Mouse (Mus musculus) mesoderm, embryonic 11.5 days (tissue): ENCODE data around the gene Aspg.

Source experiments
- DNase-seq: peaks from one replicate; pipeline ENCODE4 v3.0.0-alpha.2; 2012; ENCODE audit warnings: low read depth, low spot score

Aspg gene

DNA sequence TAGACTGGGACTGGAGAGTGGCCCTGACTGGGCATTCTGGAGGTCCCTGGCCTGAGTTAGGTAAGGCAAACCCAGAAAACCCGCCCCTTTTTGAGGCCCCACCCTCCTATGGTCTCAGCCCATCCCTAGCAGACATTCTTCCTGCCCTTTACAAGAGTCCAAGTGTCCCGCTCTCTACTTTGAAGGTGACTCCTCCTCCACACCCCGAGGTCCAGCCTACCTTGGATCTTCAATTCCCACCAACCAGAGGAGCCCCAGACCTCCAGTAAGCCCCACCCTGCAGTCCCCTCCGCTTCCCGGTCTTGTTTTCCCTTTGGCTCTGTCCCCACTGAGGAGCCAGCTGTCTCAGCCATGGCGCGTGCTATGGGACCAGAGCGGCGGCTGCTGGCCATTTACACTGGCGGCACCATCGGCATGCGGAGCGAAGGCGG, at the start of gene Aspg:
Aspg (plus strand) TSS at position 139 of the 431 bp plus-strand sequence.
- peak; percentile 61 for DNase-seq

DNA sequence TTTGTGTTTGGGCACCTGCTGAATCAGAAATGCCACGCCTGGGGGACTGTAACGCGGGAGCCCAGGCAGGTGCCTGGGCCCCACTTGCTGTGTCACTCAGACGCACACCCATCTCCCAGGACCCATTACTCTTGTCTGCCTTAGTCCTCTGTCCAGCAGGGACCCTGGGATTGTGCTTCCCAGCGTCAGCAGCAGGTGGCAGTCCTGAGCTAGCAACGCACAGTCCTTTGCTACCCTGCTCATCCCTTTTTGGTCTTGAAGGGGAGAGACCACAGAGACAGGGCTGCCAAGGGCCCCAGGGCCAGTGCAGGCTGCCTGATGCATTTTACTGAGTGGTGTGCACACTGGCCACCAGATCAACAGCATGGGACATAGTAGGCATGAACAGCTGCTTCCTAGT, 28.8 kb upstream of the Aspg start:
- peak; percentile 78 for DNase-seq

DNA sequence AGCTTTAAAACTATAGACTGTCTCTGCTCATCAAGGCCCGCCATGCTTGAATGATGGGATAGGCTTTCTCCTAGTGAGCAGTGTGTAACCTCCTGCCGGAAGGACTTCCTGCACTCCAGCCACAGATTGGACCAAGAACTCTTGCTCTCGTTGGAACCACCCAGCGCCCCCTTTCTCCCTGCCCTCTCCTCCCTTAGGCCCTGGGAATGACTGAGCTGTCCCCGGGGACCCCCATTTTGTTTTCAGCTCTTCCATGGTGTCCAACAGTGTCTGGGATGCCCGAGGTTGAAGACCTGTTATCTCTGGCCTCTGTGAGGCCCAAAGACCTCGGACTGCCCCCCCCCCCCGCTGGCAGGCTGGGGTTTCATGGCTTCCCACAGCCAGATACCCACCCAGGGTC, 26.6 kb upstream of the Aspg start:
- DNase-seq = no peak

DNA sequence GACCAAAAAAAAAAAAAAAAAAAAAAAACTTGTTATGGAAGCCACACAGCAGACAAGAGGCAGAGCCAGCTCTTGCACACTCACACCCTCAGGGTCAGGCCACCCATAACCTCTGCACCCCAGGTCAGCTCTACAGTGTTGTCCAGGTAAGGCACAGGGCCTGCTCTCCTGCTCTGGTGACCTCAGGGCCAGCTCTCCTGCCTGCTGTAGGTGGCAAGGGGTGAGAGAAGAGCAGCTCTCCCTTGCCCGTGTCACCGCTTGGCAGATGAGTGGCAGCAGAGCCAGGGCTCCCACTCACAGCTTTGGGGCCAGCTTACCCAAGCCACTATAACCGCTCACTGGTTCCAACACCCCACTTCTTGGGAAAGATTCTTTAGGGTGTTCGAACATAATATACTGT, 25.6 kb upstream of the Aspg start:
- no peak for DNase-seq

DNA sequence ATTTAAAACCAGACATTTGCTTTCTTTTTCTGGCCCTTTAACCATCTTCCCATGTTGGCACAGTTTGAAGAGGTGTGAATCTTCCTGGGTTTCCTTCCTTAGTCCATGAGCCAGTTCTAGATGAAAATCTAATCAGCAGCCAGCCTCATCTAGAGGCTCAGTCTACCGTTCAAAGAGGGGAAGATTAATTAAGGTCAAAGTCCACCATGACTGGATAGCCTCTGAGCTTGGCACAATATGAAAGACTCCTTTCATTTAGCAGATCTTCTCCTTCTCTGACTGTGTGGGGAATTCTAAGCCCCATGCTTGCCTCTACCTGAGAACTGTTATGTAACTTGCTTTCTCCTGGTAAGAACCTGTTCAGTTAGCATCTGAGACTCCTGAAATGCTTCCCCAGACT, 24.2 kb upstream of the Aspg start:
- no peak for DNase-seq

DNA sequence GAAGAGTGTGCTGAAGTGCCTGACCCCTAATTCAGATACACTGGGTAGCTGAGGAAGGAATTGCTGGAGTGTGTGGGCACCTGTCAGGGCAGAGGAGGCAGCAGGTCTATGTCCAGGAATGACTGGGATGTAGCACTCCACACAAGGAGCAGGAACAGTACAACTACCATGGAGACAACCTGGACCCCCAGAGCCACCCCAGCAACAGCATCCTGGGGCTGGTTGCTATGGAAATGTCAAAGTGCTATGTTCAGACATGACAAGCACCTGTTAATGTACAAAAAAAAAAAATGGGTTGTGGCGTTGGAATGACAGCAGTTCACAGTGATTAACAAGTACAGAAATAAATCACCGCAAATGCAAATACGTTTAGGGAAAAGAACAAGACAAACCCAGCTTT, 20.2 kb upstream of the Aspg start:
- DNase-seq = no peak

DNA sequence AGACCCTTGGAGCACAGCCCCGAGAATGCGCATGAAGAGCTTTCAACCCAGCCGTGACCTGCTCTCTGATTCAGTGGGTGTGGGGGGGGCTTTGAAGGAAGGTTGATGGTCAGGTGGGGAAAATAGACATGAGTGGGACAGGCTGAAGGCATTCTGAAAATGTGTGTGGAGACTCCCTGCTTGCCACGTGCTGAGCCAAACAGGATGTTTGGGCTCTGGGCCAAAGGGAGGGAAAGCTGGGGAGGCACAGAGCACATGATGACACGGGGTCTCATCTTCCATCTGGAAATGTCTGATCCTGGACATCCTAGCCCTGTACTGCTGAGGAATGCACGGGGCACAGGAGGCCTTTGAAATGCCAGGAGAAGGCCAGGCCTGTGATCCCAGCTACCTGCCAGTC, 19.8 kb upstream of the Aspg start:
- DNase-seq = no peak

DNA sequence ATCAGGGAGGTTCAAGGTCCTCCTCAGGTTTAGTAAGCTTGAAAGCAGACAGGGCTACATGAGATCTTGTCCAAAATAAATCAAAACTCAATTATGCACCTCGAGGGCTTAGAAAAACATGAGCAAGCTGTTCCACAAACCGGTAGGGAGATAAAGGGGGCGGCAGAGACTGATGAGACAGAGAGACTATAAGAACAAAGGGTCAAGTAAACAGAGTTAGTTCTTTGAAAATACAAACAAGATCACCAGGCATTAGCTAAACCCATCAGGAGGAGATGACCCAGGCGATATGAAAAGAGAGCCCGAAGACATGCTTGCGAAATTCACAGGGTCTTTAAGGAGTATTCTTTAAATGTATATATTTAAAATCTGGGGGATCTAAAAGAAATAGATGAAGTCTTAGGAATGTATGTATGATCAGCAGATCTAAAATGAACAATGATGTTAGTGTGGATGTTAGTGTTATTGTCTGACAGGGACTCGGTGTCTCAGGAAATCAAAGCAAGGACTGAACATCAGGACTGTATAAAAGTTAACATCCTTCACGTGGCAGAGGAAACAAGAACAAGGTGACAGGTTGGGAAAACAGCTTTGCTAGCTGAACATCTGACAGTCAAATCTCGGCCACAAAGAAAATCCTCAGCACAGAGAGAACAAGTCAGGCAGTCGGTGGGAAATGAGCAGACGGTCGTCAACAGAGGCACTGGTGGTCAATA, 17.7 kb upstream of the Aspg start:
- no peak for DNase-seq

DNA sequence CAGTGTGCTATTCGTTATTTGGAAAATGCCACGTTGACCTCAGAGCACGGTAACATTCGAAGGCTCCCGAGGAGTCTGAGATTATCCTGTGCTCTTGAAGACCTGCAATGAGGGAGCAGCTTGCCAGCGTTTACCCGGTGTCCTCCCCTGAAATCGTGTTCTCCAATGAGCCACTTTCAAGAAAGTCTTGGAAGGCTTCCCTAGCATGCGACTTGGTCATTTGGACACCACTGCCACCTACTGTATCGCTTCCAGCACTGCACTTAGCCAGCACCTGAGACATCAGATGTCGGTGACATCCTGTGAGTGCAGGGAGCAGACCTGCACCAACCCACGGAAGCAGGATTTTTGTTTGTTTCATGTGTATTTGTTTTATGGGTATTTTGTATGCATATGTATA, 15.4 kb upstream of the Aspg start:
- peak; percentile 78 for DNase-seq

DNA sequence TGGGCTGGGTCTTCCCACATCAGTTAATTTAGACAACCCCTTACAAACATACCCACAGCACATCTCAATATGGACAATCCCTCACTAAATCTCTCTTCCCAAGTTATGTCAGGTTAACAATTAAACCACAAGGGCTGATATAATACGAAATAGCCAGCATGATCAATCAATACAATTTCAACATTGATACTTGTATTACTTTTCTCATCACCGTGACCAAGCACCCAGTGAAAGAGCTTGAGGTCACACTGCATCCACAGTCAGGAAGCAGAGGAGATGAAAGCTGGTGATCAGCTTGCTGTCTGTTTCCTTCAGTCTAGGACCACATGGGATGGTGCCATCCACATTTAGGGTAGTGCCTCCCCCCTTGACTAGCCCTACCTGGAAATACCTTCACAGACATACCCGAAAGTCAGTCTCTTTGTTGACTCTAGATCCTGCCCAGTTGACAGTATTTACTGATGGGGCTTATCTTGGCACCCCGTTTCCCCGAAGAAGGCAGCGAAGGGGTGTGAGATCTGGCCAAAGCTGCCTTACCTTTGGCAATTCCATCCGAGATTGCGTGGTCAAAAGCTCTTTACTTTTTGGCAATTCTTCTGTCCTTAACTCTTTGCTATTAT, 12.1 kb upstream of the Aspg start:
- DNase-seq = no peak

DNA sequence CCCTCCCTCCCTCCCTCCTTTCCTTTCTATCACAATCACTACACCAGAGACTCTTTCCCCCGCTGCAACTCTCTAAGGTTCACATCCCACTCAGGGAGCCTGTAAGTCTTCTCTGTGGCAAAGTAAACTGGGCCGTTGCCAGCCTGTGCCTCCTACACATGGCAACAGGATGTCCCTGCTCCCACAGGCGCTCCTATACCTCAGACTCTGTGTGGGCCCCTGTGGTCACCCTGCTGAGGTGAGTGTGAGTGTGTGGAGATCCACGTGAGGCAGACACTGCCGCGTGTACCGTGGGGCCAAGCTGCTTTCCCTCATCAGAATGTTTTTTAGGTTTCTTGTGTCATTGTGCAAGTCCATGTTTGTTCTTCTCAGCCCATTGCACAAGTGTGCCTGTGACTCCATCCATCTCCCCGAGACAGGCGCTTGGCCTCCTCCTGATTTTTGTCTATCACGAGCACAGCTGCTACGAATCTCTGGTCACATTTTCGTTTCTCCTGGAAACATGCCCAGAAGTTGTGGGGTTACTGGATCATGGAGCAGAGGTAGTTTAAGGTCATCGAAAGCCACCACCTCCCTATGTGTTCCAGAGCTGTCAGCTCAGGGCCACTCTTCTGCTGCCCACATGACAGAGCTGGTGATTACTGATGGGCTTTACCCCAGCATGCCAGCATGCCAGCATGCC, 10.3 kb upstream of the Aspg start:
- DNase-seq = no peak

DNA sequence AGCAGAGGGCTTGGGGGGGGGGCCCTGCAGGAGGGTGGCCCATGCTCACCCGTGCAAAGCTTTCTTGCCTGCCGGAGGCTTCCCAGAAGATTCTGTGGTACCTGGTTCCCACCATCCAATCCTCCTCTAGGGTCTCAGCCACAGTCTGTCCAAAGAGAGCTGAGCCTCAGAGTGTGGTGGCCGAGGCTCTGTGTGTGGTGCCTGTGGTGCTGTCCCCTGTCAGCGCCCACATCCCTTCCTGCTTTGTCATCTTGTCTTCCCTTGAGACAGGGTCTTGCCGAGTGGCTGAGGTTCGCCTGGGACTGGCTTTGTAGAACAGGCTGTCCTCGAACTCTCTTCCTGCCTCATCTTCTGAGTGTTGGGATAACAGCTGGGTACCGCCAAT, 9.8 kb upstream of the Aspg start:
- DNase-seq = no peak

DNA sequence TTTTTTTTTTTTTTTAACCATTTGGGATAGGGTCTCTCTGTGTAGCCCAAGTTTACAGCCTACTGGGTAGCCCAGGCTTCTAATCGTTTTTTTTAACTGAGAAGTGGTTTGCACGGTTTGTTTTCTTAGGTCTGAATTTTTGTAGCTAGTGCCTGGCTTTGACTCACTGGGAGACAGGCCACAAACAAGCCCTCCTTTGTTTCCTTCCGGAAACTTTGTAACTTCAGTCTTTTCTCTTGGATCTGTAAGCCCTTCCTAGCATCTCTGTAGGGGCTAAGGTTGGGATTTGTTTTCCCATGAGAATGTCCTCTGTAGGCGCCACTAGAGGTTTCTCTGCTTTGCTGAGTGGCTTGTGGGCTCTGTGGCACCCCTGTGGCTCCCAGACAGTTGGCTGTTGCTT, 6.4 kb upstream of the Aspg start:
- DNase-seq = no peak

DNA sequence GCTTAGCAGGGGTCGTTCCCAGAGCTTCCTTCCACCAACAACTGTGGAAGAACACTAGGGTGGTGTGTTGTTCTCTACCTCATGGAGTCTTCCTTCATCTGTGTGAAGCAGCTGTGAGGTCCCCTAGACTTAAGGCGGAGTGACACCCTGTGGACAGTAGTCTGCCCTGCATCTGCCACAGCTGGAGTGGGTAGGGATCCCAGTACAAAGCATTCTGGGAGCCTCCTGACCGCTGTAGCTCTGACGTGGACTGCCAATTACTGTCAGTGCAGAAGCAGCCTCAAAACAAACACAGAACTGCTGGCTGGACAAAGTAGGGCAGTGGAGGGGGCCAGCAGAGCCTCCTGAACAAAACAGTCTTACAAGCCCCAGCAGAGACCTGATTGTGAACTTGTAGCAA, 5.4 kb upstream of the Aspg start:
- DNase-seq = no peak

DNA sequence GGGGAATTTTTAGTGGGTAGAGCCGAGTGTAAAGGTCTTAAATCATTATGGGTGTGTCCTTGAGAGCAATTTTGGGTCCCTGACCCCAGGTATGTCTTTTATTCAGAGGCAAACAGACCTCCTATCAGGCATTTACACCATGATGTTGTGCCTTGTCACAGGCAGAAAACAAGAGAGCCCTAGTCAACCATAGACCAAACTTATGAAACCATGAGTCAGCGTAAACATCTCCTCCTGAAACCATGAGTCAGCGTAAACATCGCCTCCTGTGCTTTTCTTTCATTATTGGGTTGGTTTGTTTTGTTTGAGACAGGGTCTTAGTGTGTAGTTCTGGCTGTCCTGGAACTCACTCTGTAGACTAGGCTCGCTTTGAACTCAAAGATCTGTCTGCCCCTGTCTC, 3.3 kb upstream of the Aspg start:
- DNase-seq = no peak

DNA sequence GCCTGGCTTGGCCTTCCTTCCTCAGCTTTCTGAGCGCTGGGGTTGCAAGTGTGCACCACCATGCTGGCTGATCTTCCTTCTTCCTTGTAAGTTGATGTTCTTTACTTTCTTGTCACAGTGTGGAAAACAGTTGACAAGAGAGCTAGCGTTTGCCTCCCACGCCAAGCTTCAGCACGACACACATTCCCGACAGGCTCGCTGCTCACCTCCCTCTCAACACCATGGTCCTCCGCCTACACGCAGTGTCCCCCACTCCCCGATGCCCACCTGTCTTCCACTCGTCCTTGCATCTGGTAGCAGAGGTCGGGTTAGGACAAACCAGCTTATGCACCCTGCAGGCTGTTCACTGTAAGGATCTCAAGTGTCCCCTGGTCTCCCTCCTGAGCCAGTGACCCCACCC, 1.6 kb upstream of the Aspg start:
- no peak for DNase-seq

DNA sequence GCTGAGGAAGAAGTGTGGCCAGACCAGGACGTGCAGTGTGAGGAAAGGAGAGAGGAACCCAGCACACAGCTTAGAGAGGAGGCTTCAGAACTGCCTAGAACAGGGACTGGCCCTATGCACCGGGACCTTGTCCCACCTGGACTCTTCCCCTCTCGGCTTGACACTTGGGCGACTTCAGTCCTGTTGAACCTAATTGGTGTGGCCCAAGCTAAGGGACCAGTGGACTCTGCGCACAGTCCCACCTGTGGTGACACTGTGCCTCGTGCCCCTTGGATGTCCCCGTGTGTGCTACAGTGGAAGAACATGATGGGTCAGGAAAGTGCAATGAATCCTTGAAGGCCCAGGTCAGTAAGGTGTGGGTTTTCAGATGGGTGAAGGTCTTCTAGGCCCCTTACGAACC, 1.2 kb downstream of the Aspg start:
- DNase-seq = no peak

DNA sequence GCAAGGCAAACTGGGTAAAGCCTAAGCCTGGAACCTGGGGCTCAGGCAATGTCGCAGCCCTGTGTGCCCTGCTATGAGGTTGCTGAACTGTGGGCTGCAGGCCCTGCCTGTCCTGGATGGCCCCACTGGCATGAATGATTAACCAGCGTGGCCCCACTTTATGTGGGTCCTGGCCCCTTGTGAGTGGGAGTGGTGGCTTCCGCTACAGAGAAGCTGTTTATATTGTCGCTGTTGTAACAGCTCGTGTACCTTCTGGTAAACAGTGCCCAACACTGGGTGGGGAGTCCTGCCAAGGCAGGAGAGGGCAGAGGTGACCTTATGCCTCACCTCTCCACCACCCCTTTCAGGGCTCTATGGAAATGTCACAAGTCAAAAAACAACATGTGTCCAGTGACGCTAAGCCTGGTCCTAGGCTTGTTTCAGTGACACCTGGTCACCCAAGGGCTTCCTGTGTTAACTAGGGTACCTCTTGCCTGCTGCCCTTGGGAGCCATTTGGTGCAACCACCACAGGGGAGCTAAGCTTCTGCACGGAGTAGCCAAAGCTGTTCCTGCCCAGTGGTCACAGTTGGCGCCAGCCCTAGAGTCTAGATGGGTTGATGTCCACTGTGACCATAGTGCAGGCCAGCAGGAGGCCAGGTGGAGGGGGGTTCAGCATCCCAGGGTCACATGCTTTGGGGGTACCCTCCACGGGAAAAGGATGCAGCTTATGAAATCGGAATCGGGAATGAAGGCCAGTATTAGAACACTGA, 2.4 kb downstream of the Aspg start:
- DNase-seq = no peak

DNA sequence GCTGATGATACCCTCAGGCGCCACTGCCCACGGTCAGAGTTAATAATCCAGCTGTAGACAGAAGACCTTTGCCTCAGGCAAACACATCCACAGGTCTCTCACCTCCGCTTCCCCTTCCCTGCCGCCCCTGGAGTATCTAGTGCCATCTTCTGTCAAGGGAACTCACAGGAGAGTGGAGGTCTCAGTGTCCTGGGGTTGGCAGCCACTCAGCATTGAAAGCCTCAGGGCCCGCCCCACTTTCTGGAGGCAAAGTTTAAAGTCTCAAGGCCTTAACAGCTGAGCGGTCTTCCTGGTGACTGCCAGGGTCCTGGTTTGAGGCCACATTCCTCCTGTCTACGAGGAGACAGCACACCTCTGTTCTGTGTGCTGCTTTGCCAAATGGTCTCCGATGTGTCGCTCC, 3.2 kb downstream of the Aspg start:
- DNase-seq = no peak

DNA sequence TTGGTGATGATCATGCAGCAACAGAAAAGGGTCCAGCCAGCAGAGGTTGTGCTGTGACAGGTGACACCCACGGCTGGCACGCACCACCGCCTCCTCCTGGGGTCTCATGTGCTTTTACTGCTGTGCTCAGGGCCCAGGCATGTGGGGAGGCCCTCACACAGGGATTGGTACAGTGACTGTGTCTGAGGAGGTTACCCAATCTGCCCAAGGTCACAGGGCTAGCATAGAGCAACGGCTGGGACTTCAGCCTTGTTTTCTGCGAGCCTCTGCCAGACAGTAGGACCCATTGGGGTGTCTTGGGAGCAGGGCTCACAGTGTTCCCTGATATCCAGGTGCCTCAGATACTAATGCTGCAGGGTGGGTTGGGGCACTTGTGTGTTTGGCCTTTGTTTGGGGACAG, 4.8 kb downstream of the Aspg start:
- DNase-seq = no peak

DNA sequence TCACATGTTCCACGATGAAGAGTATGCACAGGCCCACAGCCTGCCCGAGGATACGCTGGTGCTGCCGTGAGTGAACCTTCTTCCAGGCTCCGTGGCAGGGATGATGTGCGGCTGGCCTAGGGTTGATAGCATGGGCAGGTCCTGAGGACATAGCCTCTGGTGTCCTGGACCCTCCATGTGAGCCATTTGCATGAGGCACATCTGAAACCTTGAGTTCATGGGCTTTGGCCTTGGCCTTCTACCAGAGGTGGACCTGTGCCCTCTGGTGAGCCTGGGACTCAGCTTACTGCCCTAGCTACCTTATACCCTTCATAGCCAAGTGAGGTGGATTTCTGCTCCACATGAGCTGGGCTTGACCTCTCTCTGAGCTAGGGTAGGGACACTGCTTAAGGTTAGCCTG, 5.8 kb downstream of the Aspg start:
- no peak for DNase-seq

DNA sequence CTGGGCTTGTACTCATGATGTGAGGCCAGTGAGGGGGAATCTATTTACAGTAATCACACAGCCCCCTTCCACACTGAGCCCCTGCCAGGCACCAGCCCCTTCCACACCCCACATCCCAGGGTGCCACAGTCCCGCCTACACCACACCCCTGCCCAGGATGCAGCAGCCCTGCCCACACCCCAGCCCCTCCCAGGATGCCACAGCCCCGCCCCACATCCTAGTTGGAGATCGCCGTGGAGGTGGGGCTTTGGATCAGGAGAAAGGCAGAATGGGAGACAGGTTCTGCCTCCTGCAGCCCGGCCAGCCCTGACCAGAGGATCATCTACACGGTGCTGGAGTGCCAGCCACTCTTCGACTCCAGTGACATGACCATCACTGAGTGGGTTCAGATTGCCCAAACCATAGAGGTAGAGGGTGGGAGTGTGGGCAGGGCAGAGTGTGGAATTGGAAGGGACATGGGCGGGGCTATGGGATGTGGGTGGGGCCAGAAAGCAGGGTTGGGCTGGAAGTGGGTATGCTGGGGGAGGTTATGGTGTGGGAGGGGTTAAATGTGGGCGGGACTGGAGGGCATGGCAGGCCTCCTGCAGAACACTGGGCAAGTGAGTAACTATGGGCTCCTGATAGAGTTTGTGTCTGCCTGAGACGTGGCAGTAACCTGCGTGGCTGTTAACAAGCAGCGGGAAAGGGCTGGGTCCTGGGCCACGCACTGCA, 6.4 kb downstream of the Aspg start:
- no peak for DNase-seq
